Mouse (Mus musculus) embryo, embryonic 11 days (tissue): ENCODE data around the gene Esp15.
"Not testable (repeated sequence)": the region's sequence is repeated elsewhere in the genome, so short reads cannot be mapped to it uniquely, and the experiment has no call there.

ENCODE experiments used
- DNase-seq: peaks from one replicate; pipeline ENCODE4 v3.0.0-alpha.2; 2015

Gene Esp15

GRCm38 (mm10) chr17:39640654-39641053, at the start of gene Esp15:
Esp15 (plus strand) TSS chr17:39640954.
- not testable (repeated sequence) for DNase-seq

GRCm38 (mm10) chr17:39591550-39591949, 49.2 kb upstream of the Esp15 start:
- DNase-seq: no peak
